Mouse (Mus musculus) G1E (cell line): ENCODE measurements at regions not wholly inside any gene's neighbourhood (a gene's known extent, or its start where the extent isn't known, plus 50 kb on each side); places are given as distances from the start of the nearest gene placed in this dataset.

ENCODE experiments used
- GATA1 ChIP-seq: IDR thresholded peaks from 2 replicates; pipeline ENCODE4 v1.6.1; 2012; ENCODE audit warnings: borderline replicate concordance, low read length, inconsistent platforms, mixed read lengths
- TAL1 ChIP-seq: conservative IDR thresholded peaks from 2 replicates; pipeline ENCODE4 v1.6.1; 2012; ENCODE audit warnings: low read depth, low read length, inconsistent platforms, mixed read lengths

- TF ChIP-seq GATA1: no peak
- TF ChIP-seq TAL1: no peak
Observed at GRCm38 (mm10) chr13:35211834-35212233, 184.9 kb upstream of the Eci2 start.
